Mouse (Mus musculus) MEL (cell line): Measurements from ENCODE around the gene Cybc1. TPM values are rescaled to one million over a fixed set of nuclear protein-coding genes. Genes with fewer than 3 reads are reported as not detected.

Experiments
- DNase-seq: peaks from one replicate; pipeline ENCODE4 v3.0.0; 2011; ENCODE audit warnings: low read depth, low spot score
- H3K27ac ChIP-seq: 2 replicates; pipeline ENCODE4 v1.5.1; 2012; ENCODE audit warnings: low read depth, mild to moderate bottlenecking, control low read depth, low read length, moderate library complexity; ENCODE audit not compliant: control insufficient read depth
- H3K27me3 ChIP-seq, 2 experiments: fragments of 150-350 bp in 1 of 2; sonication (generic) in 1 of 2; 2 replicates each; pipeline ENCODE4 v1.6.1; 2012; ENCODE audit warnings: low read length in 2 of 2, mild to moderate bottlenecking in 2 of 2, improper control_type of control experiment in 1 of 2, moderate library complexity in 1 of 2; ENCODE audit not compliant: insufficient read depth in 2 of 2, control insufficient read depth in 1 of 2
- H3K36me3 ChIP-seq, 2 experiments: 2 replicates each; pipeline ENCODE4 v1.6.1; 2012 to 2014; ENCODE audit warnings: low read length in 2 of 2, improper control_type of control experiment in 1 of 2, inconsistent platforms in 1 of 2, mild to moderate bottlenecking in 1 of 2; ENCODE audit not compliant: insufficient read depth in 2 of 2, control insufficient read depth in 1 of 2
- H3K4me1 ChIP-seq, 2 experiments: fragments of 150-350 bp in 1 of 2; sonication (generic) in 1 of 2; 2 replicates each; pipeline ENCODE4 v1.6.1; 2012; ENCODE audit warnings: low read length in 2 of 2, improper control_type of control experiment in 1 of 2, mild to moderate bottlenecking in 1 of 2; ENCODE audit not compliant: insufficient read depth in 2 of 2, control insufficient read depth in 1 of 2
- H3K4me3 ChIP-seq, 2 experiments: fragments of 150-350 bp in 1 of 2; sonication (generic) in 1 of 2; 2 replicates each; pipeline ENCODE4 v1.5.1; 2012; ENCODE audit warnings: low read depth in 2 of 2, low read length in 2 of 2, mild to moderate bottlenecking in 2 of 2, moderate library complexity in 2 of 2, control low read depth in 1 of 2, improper control_type of control experiment in 1 of 2; ENCODE audit not compliant: control insufficient read depth in 1 of 2, insufficient read depth in 1 of 2
- H3K79me2 ChIP-seq: 2 replicates; pipeline ENCODE4 v1.6.1; 2012; ENCODE audit warnings: mild to moderate bottlenecking, low read length, moderate library complexity; ENCODE audit not compliant: control insufficient read depth, poor library complexity, insufficient read depth
- H3K9ac ChIP-seq: 2 replicates; pipeline ENCODE4 v1.6.1; 2012; ENCODE audit warnings: low read depth, mild to moderate bottlenecking, control low read depth, low read length, moderate library complexity; ENCODE audit not compliant: control insufficient read depth, poor library complexity, severe bottlenecking
- H3K9me3 ChIP-seq: fragments of 150-350 bp; sonication (generic); replicated peaks from 2 replicates; pipeline ENCODE4 v1.6.1; 2012; ENCODE audit warnings: mild to moderate bottlenecking, low read length, improper control_type of control experiment, moderate library complexity; ENCODE audit not compliant: insufficient read depth
- BHLHE40 ChIP-seq: IDR thresholded peaks from 2 replicates; pipeline ENCODE4 v1.6.1; 2012; ENCODE audit warnings: low read depth, mild to moderate bottlenecking, inconsistent platforms, low read length, improper control_type of control experiment, borderline replicate concordance
- CHD1 ChIP-seq: IDR thresholded peaks from 2 replicates; pipeline ENCODE4 v1.6.1; 2012; ENCODE audit warnings: low read depth, mild to moderate bottlenecking, inconsistent platforms, low read length, improper control_type of control experiment
- CTCF ChIP-seq, 3 experiments: IDR thresholded peaks in 2 of 3; conservative IDR thresholded peaks in 1 of 3; 2 replicates each; pipeline ENCODE4 v1.5.1; 2011 to 2012; ENCODE audit warnings: low read length in 3 of 3, low read depth in 2 of 3, mild to moderate bottlenecking in 2 of 3, improper control_type of control experiment in 1 of 3, inconsistent platforms in 1 of 3, mixed read lengths in 1 of 3, moderate library complexity in 1 of 3; ENCODE audit not compliant: control insufficient read depth in 1 of 3, insufficient read depth in 1 of 3, poor library complexity in 1 of 3, severe bottlenecking in 1 of 3
- EP300 ChIP-seq, 2 experiments: IDR thresholded peaks; 2 replicates each; pipeline ENCODE4 v1.6.1; 2011; ENCODE audit warnings: improper control_type of control experiment in 2 of 2, low read length in 2 of 2, low read depth in 1 of 2, mild to moderate bottlenecking in 1 of 2
- ETS1 ChIP-seq: IDR thresholded peaks from 2 replicates; pipeline ENCODE4 v1.6.1; 2012; ENCODE audit warnings: low read depth, mild to moderate bottlenecking, inconsistent platforms, low read length, improper control_type of control experiment, moderate library complexity
- HCFC1 ChIP-seq: IDR thresholded peaks from 2 replicates; pipeline ENCODE4 v1.6.1; 2012; ENCODE audit warnings: low read depth, mild to moderate bottlenecking, inconsistent platforms, low read length, improper control_type of control experiment, moderate library complexity
- JUND ChIP-seq: IDR thresholded peaks from 2 replicates; pipeline ENCODE4 v1.6.1; 2011; ENCODE audit warnings: low read depth, mild to moderate bottlenecking, improper control_type of control experiment, low read length
- KAT2A ChIP-seq: conservative IDR thresholded peaks from 2 replicates; pipeline ENCODE4 v1.6.1; 2012; ENCODE audit warnings: low read depth, low read length, improper control_type of control experiment, inconsistent platforms
- MAX ChIP-seq: IDR thresholded peaks from 2 replicates; pipeline ENCODE4 v1.6.1; 2011; ENCODE audit warnings: low read length, improper control_type of control experiment
- MAZ ChIP-seq: IDR thresholded peaks from 2 replicates; pipeline ENCODE4 v1.6.1; 2012; ENCODE audit warnings: low read depth, mild to moderate bottlenecking, inconsistent platforms, low read length, improper control_type of control experiment
- MYB ChIP-seq: IDR thresholded peaks from 2 replicates; pipeline ENCODE4 v1.6.1; 2011; ENCODE audit warnings: mild to moderate bottlenecking, low read depth, low read length, improper control_type of control experiment
- NELFE ChIP-seq: IDR thresholded peaks from 2 replicates; pipeline ENCODE4 v1.6.1; 2011; ENCODE audit warnings: low read depth, low read length, improper control_type of control experiment
- NRF1 ChIP-seq: IDR thresholded peaks from 2 replicates; pipeline ENCODE4 v1.6.1; 2014; ENCODE audit warnings: low read depth, mild to moderate bottlenecking, inconsistent platforms, low read length, improper control_type of control experiment, moderate library complexity; ENCODE audit not compliant: poor library complexity, insufficient read depth, severe bottlenecking
- POLR2A ChIP-seq, 2 experiments: IDR thresholded peaks; 2 replicates each; pipeline ENCODE4 v1.6.1; 2011 to 2012; ENCODE audit warnings: low read length in 2 of 2, mild to moderate bottlenecking in 2 of 2, control low read depth in 1 of 2, improper control_type of control experiment in 1 of 2, low read depth in 1 of 2, moderate library complexity in 1 of 2; ENCODE audit not compliant: control insufficient read depth in 1 of 2, insufficient read depth in 1 of 2, poor library complexity in 1 of 2
- POLR2AphosphoS2 ChIP-seq: IDR thresholded peaks from 2 replicates; pipeline ENCODE4 v1.6.1; 2011; ENCODE audit warnings: low read length, improper control_type of control experiment
- POLR2AphosphoS5 ChIP-seq: IDR thresholded peaks from 2 replicates; pipeline ENCODE4 v1.6.1; 2012; ENCODE audit warnings: low read depth, borderline replicate concordance, mild to moderate bottlenecking, inconsistent platforms, low read length, moderate library complexity, mixed read lengths
- RAD21 ChIP-seq: IDR thresholded peaks from 2 replicates; pipeline ENCODE4 v1.6.1; 2011; ENCODE audit warnings: mild to moderate bottlenecking, low read depth, low read length, improper control_type of control experiment
- SMC3 ChIP-seq: IDR thresholded peaks from 2 replicates; pipeline ENCODE4 v1.6.1; 2011; ENCODE audit warnings: low read depth, low read length, improper control_type of control experiment
- TBP ChIP-seq: IDR thresholded peaks from 2 replicates; pipeline ENCODE4 v1.8.0; 2011; ENCODE audit warnings: low read depth, low read length, improper control_type of control experiment
- TCF12 ChIP-seq: IDR thresholded peaks from 2 replicates; pipeline ENCODE4 v1.6.1; 2014; ENCODE audit warnings: low read depth, mild to moderate bottlenecking, inconsistent platforms, low read length, improper control_type of control experiment, moderate library complexity
- UBTF ChIP-seq: IDR thresholded peaks from 2 replicates; pipeline ENCODE4 v1.6.1; 2012; ENCODE audit warnings: low read depth, mild to moderate bottlenecking, inconsistent platforms, low read length, improper control_type of control experiment, moderate library complexity, borderline replicate concordance; ENCODE audit not compliant: insufficient read depth
- USF1 ChIP-seq: IDR thresholded peaks from 2 replicates; pipeline ENCODE4 v1.6.1; 2014; ENCODE audit warnings: low read depth, mild to moderate bottlenecking, inconsistent platforms, low read length, improper control_type of control experiment, moderate library complexity
- USF2 ChIP-seq, 2 experiments: IDR thresholded peaks; 2 replicates each; pipeline ENCODE4 v1.6.1; 2011 to 2012; ENCODE audit warnings: improper control_type of control experiment in 2 of 2, low read length in 2 of 2, borderline replicate concordance in 1 of 2, inconsistent platforms in 1 of 2, low read depth in 1 of 2, mild to moderate bottlenecking in 1 of 2; ENCODE audit not compliant: insufficient read depth in 1 of 2
- ZC3H11A ChIP-seq: IDR thresholded peaks from 2 replicates; pipeline ENCODE4 v1.6.1; 2012; ENCODE audit warnings: low read depth, mild to moderate bottlenecking, inconsistent platforms, low read length, improper control_type of control experiment
- ZMIZ1 ChIP-seq: IDR thresholded peaks from 2 replicates; pipeline ENCODE4 v1.6.1; 2012; ENCODE audit warnings: low read depth, mild to moderate bottlenecking, inconsistent platforms, low read length, improper control_type of control experiment, moderate library complexity
- polyA plus RNA-seq, 2 experiments: library from polyadenylated mRNA; stranded (reverse) in 1 of 2; unstranded in 1 of 2; fragments of >175 nt in 1 of 2; fragments of >200 nt in 1 of 2; gene quantifications; 2 replicates each; pipeline versions ENCODE4 v1.2.1 to v1.2.4; 2012; ENCODE audit warnings: low replicate concordance in 2 of 2, low read depth in 1 of 2; ENCODE audit not compliant: insufficient read length in 2 of 2, insufficient read depth in 1 of 2, missing spikeins in 1 of 2
- total RNA-seq: library from RNA; depleted of rRNA; stranded (reverse); fragments of 300-350 nt; gene quantifications from 2 replicates; pipeline ENCODE4 v1.2.3, GENCODE M21; 2012

Cybc1 gene
- total and polyA plus RNA-seq, 3 experiments: 43.6 to 46.1 TPM; not detected in 1

GRCm38 (mm10) chr11:121200781-121201180 is 28.3 kb downstream of the Cybc1 start:
- no peaks in the 10 kb centered on the region for H3K9me3 ChIP-seq
- H3K36me3 ChIP-seq: peaks cover 0 to 2% of the 10 kb centered on the region in 2 experiments; a peak in 1 of 4 replicates
- no peak for DNase-seq
- H3K27me3 ChIP-seq: no peaks in the 10 kb centered on the region
- H3K4me1 ChIP-seq: peaks cover 0 to 4% of the 10 kb centered on the region in 2 experiments; a peak in 1 of 4 replicates
- H3K27ac ChIP-seq: no peak overlapping the region
- TF ChIP-seq USF1: no peak
- no peak for TF ChIP-seq ZMIZ1
- TF ChIP-seq MAX: no peak
- TF ChIP-seq TCF12: no peak
- TF ChIP-seq MAZ: no peak
- no peak for TF ChIP-seq POLR2A (IDR thresholded peaks at IDR 0.05; ENCODE audit: control insufficient read depth in 1 of 2, insufficient read depth in 1 of 2, low read depth in 1 of 2, low read length in 2 of 2, poor library complexity in 1 of 2)
- no peak for TF ChIP-seq BHLHE40
- TF ChIP-seq HCFC1: no peak
- TF ChIP-seq RAD21: no peak
- no peak for TF ChIP-seq KAT2A
- no peak for TF ChIP-seq NELFE
- no peak for TF ChIP-seq EP300 (IDR thresholded peaks at IDR 0.05; ENCODE audit: low read depth in 1 of 2, low read length in 2 of 2)
- TF ChIP-seq CHD1: no peak
- TF ChIP-seq ZC3H11A: no peak
- no peak for TF ChIP-seq TBP
- TF ChIP-seq POLR2AphosphoS5: no peak
- H3K79me2 ChIP-seq: no peaks in the 10 kb centered on the region; the same call in 1 of the 2 replicates
- no peak overlapping the region for H3K4me3 ChIP-seq
- no peak overlapping the region for H3K9ac ChIP-seq

- H3K27ac ChIP-seq: no peak overlapping the region
- DNase-seq: no peak
- no peak overlapping the region for H3K4me3 ChIP-seq
- TF ChIP-seq USF1 (no peak), SMC3 (no peak), HCFC1 (no peak), ZMIZ1 (no peak), JUND (no peak), ETS1 (no peak), MYB (no peak), POLR2AphosphoS2 (no peak), UBTF (no peak), ZC3H11A (no peak), MAZ (no peak), USF2 (IDR thresholded peaks at IDR 0.05; ENCODE audit: borderline replicate concordance in 1 of 2, insufficient read depth in 1 of 2, low read depth in 1 of 2, low read length in 2 of 2) (no peak), CTCF (IDR thresholded peaks at IDR 0.05 in 2 of 3, conservative IDR thresholded peaks at IDR 0.05 in 1 of 3; ENCODE audit: control insufficient read depth in 1 of 3, insufficient read depth in 1 of 3, low read depth in 2 of 3, low read length in 3 of 3, poor library complexity in 1 of 3, severe bottlenecking in 1 of 3) (no peak), NRF1 (no peak), MAX (no peak)
- H3K36me3 ChIP-seq: no peaks in the 10 kb centered on the region
- no peak overlapping the region for H3K9ac ChIP-seq
- H3K9me3 ChIP-seq: no peaks in the 10 kb centered on the region
- no peaks in the 10 kb centered on the region; the same call in 1 of the 2 replicates for H3K79me2 ChIP-seq
- peaks cover 0 to 4% of the 10 kb centered on the region in 2 experiments; a peak in 1 of 4 replicates for H3K4me1 ChIP-seq
- H3K27me3 ChIP-seq: no peaks in the 10 kb centered on the region
These were observed 29.3 kb downstream of the Cybc1 start for GRCm38 (mm10) chr11:121199851-121200250.
